ENCODE assay signal across 8 mouse cellular contexts in genomic region chr3:116104866-116105647, GRCm38 (mm10). TPM values are rescaled to one million over a fixed set of nuclear protein-coding genes. Genes with fewer than 3 reads are reported as not detected.
DNase-seq lines count a peak whose midpoint lies in the region; ATAC-seq lines count a peak whose summit lies in the region.

No protein-coding gene starts in this region.

- H3K4me1 ChIP-seq in embryonic facial prominence, embryonic 11.5 days (ENCODE audit: control insufficient read depth, insufficient read depth, low read length): no peaks in the 10 kb centered on the region
- H3K4me1 ChIP-seq in stomach, embryonic 15.5 days: 0 out of 2 replicates have a peak, but pooled peaks cover 3% of the 10 kb centered on the region

- no peaks in the 10 kb centered on the region for H3K27me3 ChIP-seq in embryonic facial prominence, embryonic 11.5 days (ENCODE audit: control insufficient read depth, insufficient read depth, low read length)
- no peaks in the 10 kb centered on the region for H3K27me3 ChIP-seq in stomach, embryonic 15.5 days (replicated peaks)

- H3K9me3 ChIP-seq in embryonic facial prominence, embryonic 11.5 days (replicated peaks; ENCODE audit: control insufficient read depth, low read length): no peaks in the 10 kb centered on the region
- no peaks in the 10 kb centered on the region for H3K9me3 ChIP-seq in stomach, embryonic 15.5 days

- H3K4me2 ChIP-seq in embryonic facial prominence, embryonic 11.5 days (ENCODE audit: low read depth, low read length): peak overlapping the region; percentile 25
- H3K4me2 ChIP-seq in stomach, embryonic 15.5 days: peak overlapping the region; percentile 41

- no peak overlapping the region; the same call in 1 of the 2 replicates for H3K9ac ChIP-seq in embryonic facial prominence, embryonic 11.5 days (replicated peaks; ENCODE audit: low read length)
- H3K9ac ChIP-seq in stomach, embryonic 15.5 days: no peak overlapping the region

- no peaks in the 10 kb centered on the region for H3K36me3 ChIP-seq in embryonic facial prominence, embryonic 11.5 days (replicated peaks; ENCODE audit: control insufficient read depth, insufficient read depth, low read depth, low read length)
- H3K36me3 ChIP-seq in stomach, embryonic 15.5 days: no peaks in the 10 kb centered on the region

- peak; percentile 45 for DNase-seq in layer of hippocampus, adult 11-12 months (ENCODE audit: low spot score)
- no peak for DNase-seq in layer of hippocampus, adult 9-10 months (ENCODE audit: low spot score)
- peak; percentile 79 for DNase-seq in embryonic facial prominence, embryonic 11.5 days (ENCODE audit: low spot score)
- DNase-seq in heart, postnatal 4 days: peak; percentile 73
- peak; percentile 53 for DNase-seq in layer of hippocampus, adult 9-11 months
- peak; percentile 24 for DNase-seq in lung, postnatal 25 days (ENCODE audit: low spot score)
- no peak for DNase-seq in thymus, adult 18-20 months

- peak; percentile 85 for ATAC-seq in embryonic facial prominence, embryonic 11.5 days (replicated peaks; ENCODE audit: insufficient number of reproducible peaks, low FRiP score, low TSS enrichment, low read depth)
- ATAC-seq in stomach, embryonic 15.5 days (ENCODE audit: insufficient read depth, low FRiP score, low read depth): no peak; the same call in 1 of the 2 replicates

- H3K27ac ChIP-seq in embryonic facial prominence, embryonic 11.5 days (replicated peaks; ENCODE audit: low read depth, low read length): no peak overlapping the region
- H3K27ac ChIP-seq in stomach, embryonic 15.5 days: no peak overlapping the region

- peak overlapping the region; percentile 6; the same call in 1 of the 2 replicates for H3K4me3 ChIP-seq in embryonic facial prominence, embryonic 11.5 days (ENCODE audit: low read depth, low read length)
- H3K4me3 ChIP-seq in stomach, embryonic 15.5 days (replicated peaks): no peak overlapping the region

- WGBS in embryonic facial prominence, embryonic 11.5 days: 17% methylated on average over 21 of the region's 21 CpGs
- WGBS in stomach, embryonic 15.5 days: 25% methylated on average over 21 of the region's 21 CpGs

RNA-seq across cellular contexts. Expression of gene Vcam1, which starts 24.4 kb away (rescaled TPM):
- 69.3 and 75.4 TPM in 2 replicates for polyA plus RNA-seq in embryonic facial prominence, embryonic 11.5 days (2014; fragmentation: Nextera tagmentation; extraction: Ambion mirVana)
- total RNA-seq in heart, postnatal 4 days (2021): 10 to 100 TPM; 28.4 to 31.9 TPM
- polyA plus RNA-seq in stomach, embryonic 15.5 days (2015; fragmentation: Nextera tagmentation; extraction: Ambion mirVana): 52.1 and 53.7 TPM in 2 replicates

Comparison
In these comparisons a context has a peak if more than half of its experiments do, and no peak if none do; other contexts are left out.
1. DNase-seq: peak in layer of hippocampus, adult 11-12 months (single experiment), embryonic facial prominence, embryonic 11.5 days (single experiment), heart, postnatal 4 days (single experiment), layer of hippocampus, adult 9-11 months (single experiment) and lung, postnatal 25 days (single experiment); none in layer of hippocampus, adult 9-10 months (single experiment) and thymus, adult 18-20 months (0 of 2).